Mouse (Mus musculus) bone marrow macrophage, adult 2 months (primary cell): ENCODE data around the gene Ifnar2. TPM values are rescaled to one million over a fixed set of nuclear protein-coding genes. Genes with fewer than 3 reads are reported as not detected.
A peak's percentile ranks its signal among the peaks of the same experiment; 100 is the strongest.
"Not testable (repeated sequence)": the region's sequence is repeated elsewhere in the genome, so short reads cannot be mapped to it uniquely, and the experiment has no call there.

Experiments used
- H3K27ac ChIP-seq: 2 replicates; pipeline ENCODE4 v1.5.1; 2012; ENCODE audit warnings: low read depth, low read length; ENCODE audit not compliant: insufficient read depth
- H3K4me1 ChIP-seq: 2 replicates; pipeline ENCODE4 v1.6.1; 2012; ENCODE audit warnings: low read length; ENCODE audit not compliant: control insufficient read depth, insufficient read depth
- H3K4me3 ChIP-seq: 2 replicates; pipeline ENCODE4 v1.5.1; 2012; ENCODE audit warnings: mild to moderate bottlenecking, low read length, moderate library complexity; ENCODE audit not compliant: insufficient read depth
- CTCF ChIP-seq: IDR thresholded peaks from 2 replicates; pipeline ENCODE4 v1.5.1; 2012; ENCODE audit warnings: low read depth, mild to moderate bottlenecking, low read length, moderate library complexity
- POLR2A ChIP-seq: IDR thresholded peaks from 2 replicates; pipeline ENCODE4 v1.6.1; 2012; ENCODE audit warnings: mild to moderate bottlenecking, low read depth, low read length, borderline replicate concordance
- polyA plus RNA-seq: library from polyadenylated mRNA; stranded (reverse); fragments of >200 nt; gene quantifications from 2 replicates; pipeline ENCODE4 v1.2.4, GENCODE M21; 2012; ENCODE audit not compliant: missing spikeins, insufficient read depth, insufficient read length

Gene Ifnar2
- polyA plus RNA-seq, 1 experiment, result 237 TPM

- TF ChIP-seq CTCF (no peak), POLR2A (no peak)
- Histone ChIP-seq H3K4me1 (peaks cover 44% of the 10 kb centered on the region), H3K4me3 (no peak overlapping the region), H3K27ac (peak overlapping the region; percentile 82)
These were observed 65.5 kb downstream of the Ifnar2 start for GRCm38 (mm10) chr16:91438081-91438480.

- H3K4me1 ChIP-seq, result peaks cover 39% of the 10 kb centered on the region
- not testable (repeated sequence) for H3K4me3 ChIP-seq
- H3K27ac ChIP-seq, result peak overlapping the region; percentile 82
These were observed 66.0 kb downstream of the Ifnar2 start for GRCm38 (mm10) chr16:91438599-91438998.

GRCm38 (mm10) chr16:91441366-91441765 lies 68.8 kb downstream of the Ifnar2 start:
- Histone ChIP-seq H3K27ac (no peak overlapping the region), H3K4me1 (peaks cover 30% of the 10 kb centered on the region)

GRCm38 (mm10) chr16:91441811-91442240 lies 69.2 kb downstream of the Ifnar2 start:
- TF ChIP-seq POLR2A (no peak), CTCF (no peak)
- Histone ChIP-seq H3K4me3 (no peak overlapping the region), H3K27ac (no peak overlapping the region), H3K4me1 (peaks cover 32% of the 10 kb centered on the region)

More at GRCm38 (mm10) chr16:91441366-91441765, 68.8 kb downstream of the Ifnar2 start:
- TF ChIP-seq POLR2A, result no peak
- no peak for TF ChIP-seq CTCF
- H3K4me3 ChIP-seq, result no peak overlapping the region

- Histone ChIP-seq H3K27ac (no peak overlapping the region), H3K4me3 (no peak overlapping the region), H3K4me1 (peaks cover 35% of the 10 kb centered on the region)
- no peak for TF ChIP-seq CTCF
- TF ChIP-seq POLR2A, result no peak
These were observed 69.9 kb downstream of the Ifnar2 start for GRCm38 (mm10) chr16:91442446-91442845.

- Histone ChIP-seq H3K4me1 (peaks cover 35% of the 10 kb centered on the region), H3K4me3 (no peak overlapping the region), H3K27ac (no peak overlapping the region)
- TF ChIP-seq POLR2A (no peak), CTCF (no peak)
These were observed 70.6 kb downstream of the Ifnar2 start for GRCm38 (mm10) chr16:91443211-91443611.

GRCm38 (mm10) chr16:91444847-91445246 lies 72.3 kb downstream of the Ifnar2 start:
- H3K4me3 ChIP-seq, result no peak overlapping the region
- H3K27ac ChIP-seq, result no peak overlapping the region
- TF ChIP-seq POLR2A (no peak), CTCF (no peak)
- peaks cover 20% of the 10 kb centered on the region for H3K4me1 ChIP-seq

GRCm38 (mm10) chr16:91445566-91445965 lies 73.0 kb downstream of the Ifnar2 start:
- no peak overlapping the region for H3K4me3 ChIP-seq
- TF ChIP-seq POLR2A (no peak), CTCF (no peak)
- H3K27ac ChIP-seq, result no peak overlapping the region
- peaks cover 18% of the 10 kb centered on the region for H3K4me1 ChIP-seq

GRCm38 (mm10) chr16:91446778-91447511 lies 74.4 kb downstream of the Ifnar2 start:
- H3K4me3 ChIP-seq, result no peak overlapping the region
- peaks cover 23% of the 10 kb centered on the region for H3K4me1 ChIP-seq
- H3K27ac ChIP-seq, result no peak overlapping the region
- TF ChIP-seq CTCF, result no peak
- no peak for TF ChIP-seq POLR2A

GRCm38 (mm10) chr16:91447512-91447900 lies 74.9 kb downstream of the Ifnar2 start:
- peaks cover 28% of the 10 kb centered on the region for H3K4me1 ChIP-seq
- H3K4me3 ChIP-seq, result no peak overlapping the region
- no peak overlapping the region for H3K27ac ChIP-seq
- TF ChIP-seq CTCF (no peak), POLR2A (no peak)

GRCm38 (mm10) chr16:91448088-91448487 lies 75.5 kb downstream of the Ifnar2 start:
- no peak overlapping the region for H3K27ac ChIP-seq
- TF ChIP-seq CTCF, result no peak
- no peak overlapping the region for H3K4me3 ChIP-seq
- peaks cover 33% of the 10 kb centered on the region for H3K4me1 ChIP-seq
